Mouse (Mus musculus) heart, postnatal 0 days (tissue): ENCODE data around the gene Brd2.

Experiments
- CTCF ChIP-seq: IDR thresholded peaks from 2 replicates; pipeline ENCODE4 v1.5.1; 2016; ENCODE audit warnings: antibody characterized with exemption, control low read depth, low read depth
- EP300 ChIP-seq: IDR thresholded peaks from 2 replicates; pipeline ENCODE4 v1.6.1; 2016; ENCODE audit warnings: antibody characterized with exemption, low read depth

- TF ChIP-seq CTCF (no peak), EP300 (no peak)
Observed at GRCm38 (mm10) chr17:34118113-34118872, 4.1 kb downstream of the Brd2 start.
